Mouse (Mus musculus) forebrain, embryonic 11.5 days (tissue): ENCODE results near the gene Mettl16. TPM values are rescaled to one million over a fixed set of nuclear protein-coding genes. Genes with fewer than 3 reads are reported as not detected.

ENCODE experiments used
- ATAC-seq: fragments of 200-750 bp; cut with Nextera tagmentation; replicated peaks from 2 replicates; pipeline ENCODE4 v1.8.0; 2017; ENCODE audit warnings: moderate TSS enrichment; ENCODE audit not compliant: low FRiP score
- DNase-seq: peaks from one replicate; pipeline ENCODE4 v3.0.0-alpha.2; 2017; ENCODE audit warnings: low spot score
- H3K27ac ChIP-seq: fragments of 300-500 bp; sonication (generic); 2 replicates; pipeline ENCODE4 v1.5.1; 2014; ENCODE audit warnings: low read depth, low read length
- H3K27me3 ChIP-seq: fragments of 300-500 bp; sonication (generic); 2 replicates; pipeline ENCODE4 v1.6.1; 2014; ENCODE audit warnings: mild to moderate bottlenecking, low read length, mixed read lengths; ENCODE audit not compliant: control insufficient read depth, insufficient read depth
- H3K36me3 ChIP-seq: fragments of 300-500 bp; sonication (generic); 2 replicates; pipeline ENCODE4 v1.6.1; 2014; ENCODE audit warnings: mild to moderate bottlenecking, low read length, moderate library complexity, mixed read lengths; ENCODE audit not compliant: control insufficient read depth, insufficient read depth
- H3K4me1 ChIP-seq: fragments of 300-500 bp; sonication (generic); replicated peaks from 2 replicates; pipeline ENCODE4 v1.6.1; 2014; ENCODE audit warnings: low read length, mixed read lengths; ENCODE audit not compliant: control insufficient read depth, insufficient read depth
- H3K4me2 ChIP-seq: fragments of 300-500 bp; sonication (generic); 2 replicates; pipeline ENCODE4 v1.6.1; 2014; ENCODE audit warnings: low read depth, mild to moderate bottlenecking, low read length, moderate library complexity, mixed read lengths; ENCODE audit not compliant: severe bottlenecking
- H3K4me3 ChIP-seq: fragments of 300-500 bp; sonication (generic); 2 replicates; pipeline ENCODE4 v1.5.1; 2014; ENCODE audit warnings: low read depth, low read length
- H3K9ac ChIP-seq: fragments of 300-500 bp; sonication (generic); 2 replicates; pipeline ENCODE4 v1.6.1; 2014; ENCODE audit warnings: low read length
- H3K9me3 ChIP-seq: fragments of 300-500 bp; sonication (generic); 2 replicates; pipeline ENCODE4 v1.6.1; 2016; ENCODE audit warnings: low read length, mixed read lengths; ENCODE audit not compliant: control insufficient read depth
- whole genome bisulfite sequencing: fragments of 180-500 bp; shearing (Covaris S2); extraction: QIAGEN DNeasy Blood & Tissue Kit; methylation state at CpG from one replicate; pipeline ENCODE4 v1.1.7; 2014; 5-methylcytosine and 5-hydroxymethylcytosine counted together
- polyA plus RNA-seq: library from polyadenylated mRNA; unstranded; fragments of >200 nt; fragmentation: Nextera tagmentation; extraction: Ambion mirVana; gene quantifications from 2 replicates; pipeline ENCODE4 v1.2.1, GENCODE M21; 2014

The Mettl16 gene
- polyA plus RNA-seq, 1 experiment from 2014 or later, result 53.3 TPM

- Histone ChIP-seq H3K4me1 (peaks cover 18% of the 10 kb centered on the region), H3K36me3 (no peaks in the 10 kb centered on the region; the same call in 1 of the 2 replicates), H3K9me3 (no peaks in the 10 kb centered on the region), H3K27ac (no peak overlapping the region), H3K9ac (no peak overlapping the region), H3K27me3 (no peaks in the 10 kb centered on the region), H3K4me3 (no peak overlapping the region), H3K4me2 (no peak overlapping the region)
- WGBS, result 90% methylated on average over 22 of the region's 22 CpGs
- peak; percentile 55 for DNase-seq
- no peak for ATAC-seq
Observed at GRCm38 (mm10) chr11:74836225-74837055, 65.8 kb downstream of the Mettl16 start.

DNA sequence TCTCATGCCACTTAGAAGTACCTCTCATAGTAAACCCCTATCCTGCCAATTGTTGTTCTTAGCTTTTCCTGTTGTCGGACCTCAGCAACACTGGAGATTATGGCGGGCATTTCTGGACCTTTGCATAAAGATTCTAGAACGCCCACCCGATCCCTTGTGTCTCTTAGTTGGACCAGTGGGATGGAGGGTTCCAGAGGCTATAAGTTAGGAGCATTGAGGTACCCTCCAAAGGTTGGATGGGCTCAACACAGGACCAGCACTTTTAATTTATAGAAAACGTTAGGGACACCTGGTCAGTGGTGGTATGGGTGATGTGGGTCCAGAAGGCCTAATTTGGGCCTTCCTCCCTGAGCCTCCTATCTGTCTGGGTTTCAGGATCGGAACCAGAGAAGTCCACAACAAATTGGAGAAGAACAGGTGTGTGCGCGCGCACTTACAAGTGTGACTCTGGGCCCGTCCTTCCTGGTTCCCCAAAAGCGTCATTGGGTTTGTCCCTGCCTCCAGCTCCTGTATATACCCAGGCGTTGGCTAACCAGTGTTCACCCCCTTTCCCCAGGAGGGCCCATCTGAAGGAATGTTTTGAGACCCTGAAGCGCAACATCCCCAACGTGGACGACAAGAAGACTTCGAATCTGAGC is 66.5 kb downstream of the Mettl16 start:
- Histone ChIP-seq H3K27me3 (no peaks in the 10 kb centered on the region), H3K9ac (peak overlapping the region; percentile 64), H3K27ac (peak overlapping the region; percentile 89; the same call in 1 of the 2 replicates), H3K4me2 (peak overlapping the region; percentile 69), H3K4me3 (peak overlapping the region; percentile 55), H3K36me3 (no peaks in the 10 kb centered on the region; the same call in 1 of the 2 replicates), H3K4me1 (peaks cover 18% of the 10 kb centered on the region), H3K9me3 (no peaks in the 10 kb centered on the region)
- no peak for ATAC-seq
- WGBS, result 47% methylated on average over 16 of the region's 16 CpGs
- no peak for DNase-seq

DNA sequence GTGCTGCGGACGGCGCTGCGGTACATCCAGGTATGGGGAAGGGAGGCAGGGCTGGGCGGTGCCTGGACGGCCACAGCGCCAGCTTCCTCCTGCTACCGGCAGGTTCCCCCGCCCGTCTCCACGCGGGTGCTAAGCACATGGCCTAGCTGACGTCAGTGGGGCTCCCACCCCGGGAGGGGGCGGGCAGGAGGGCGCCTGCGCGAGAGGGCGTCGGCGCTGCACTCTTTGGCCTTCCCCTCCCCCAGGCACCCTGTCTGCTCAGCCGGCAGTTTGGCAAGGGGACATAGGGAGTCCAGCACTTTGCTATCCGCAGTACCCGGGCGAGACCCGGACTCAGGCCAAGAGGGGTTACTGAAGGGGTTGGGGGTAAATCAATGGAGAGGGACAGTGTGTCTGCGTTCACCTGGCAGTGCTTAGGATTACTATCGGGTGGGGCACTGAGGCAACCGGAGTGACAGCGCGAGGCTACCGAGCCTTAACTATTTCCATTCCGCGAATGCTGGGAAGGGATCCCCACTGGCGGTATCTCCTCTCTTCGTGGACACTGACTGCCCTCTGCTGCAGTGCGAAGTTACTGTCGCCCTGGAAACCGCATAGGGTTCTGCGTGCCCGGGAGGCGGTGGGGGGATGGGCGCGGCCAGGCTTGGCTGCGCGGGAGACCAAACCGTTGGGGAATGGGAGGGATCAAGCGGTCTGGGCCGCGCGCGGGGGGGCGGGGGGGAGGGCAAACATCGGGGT is 67.2 kb downstream of the Mettl16 start:
- H3K27ac ChIP-seq, result peak overlapping the region; percentile 89
- H3K4me2 ChIP-seq, result peak overlapping the region; percentile 69
- peak; percentile 81 for ATAC-seq
- WGBS, result under 1% methylated on average over 46 of the region's 54 CpGs
- H3K4me3 ChIP-seq, result peak overlapping the region; percentile 55
- peak overlapping the region; percentile 64 for H3K9ac ChIP-seq
- no peaks in the 10 kb centered on the region; the same call in 1 of the 2 replicates for H3K36me3 ChIP-seq
- H3K4me1 ChIP-seq, result peaks cover 15% of the 10 kb centered on the region
- DNase-seq, result peak; percentile 93
- H3K27me3 ChIP-seq, result no peaks in the 10 kb centered on the region
- H3K9me3 ChIP-seq, result no peaks in the 10 kb centered on the region

- Histone ChIP-seq H3K9me3 (no peaks in the 10 kb centered on the region), H3K27ac (peak overlapping the region; percentile 89), H3K4me3 (peak overlapping the region; percentile 55), H3K27me3 (no peaks in the 10 kb centered on the region), H3K36me3 (no peaks in the 10 kb centered on the region; the same call in 1 of the 2 replicates), H3K9ac (peak overlapping the region; percentile 64), H3K4me2 (peak overlapping the region; percentile 69), H3K4me1 (peaks cover 10% of the 10 kb centered on the region)
- DNase-seq (peak; percentile 96), ATAC-seq (peak; percentile 78)
- under 1% methylated on average over 31 of the region's 35 CpGs for WGBS
Observed at GRCm38 (mm10) chr11:74838441-74838840, 67.8 kb downstream of the Mettl16 start.

GRCm38 (mm10) chr11:74838971-74839370 is 68.3 kb downstream of the Mettl16 start:
- ATAC-seq, result no peak
- DNase-seq, result peak; percentile 54
- H3K4me1 ChIP-seq, result peaks cover 5% of the 10 kb centered on the region; the same call in 1 of the 2 replicates

GRCm38 (mm10) chr11:74839860-74840715 is 69.5 kb downstream of the Mettl16 start:
- peaks cover 5% of the 10 kb centered on the region; the same call in 1 of the 2 replicates for H3K4me1 ChIP-seq
- 94% methylated on average over 19 of the region's 19 CpGs for WGBS
- no peak overlapping the region for H3K9ac ChIP-seq
- no peaks in the 10 kb centered on the region for H3K27me3 ChIP-seq
- H3K4me3 ChIP-seq, result no peak overlapping the region
- no peak overlapping the region for H3K4me2 ChIP-seq
- DNase-seq (no peak), ATAC-seq (no peak)
- H3K36me3 ChIP-seq, result no peaks in the 10 kb centered on the region; the same call in 1 of the 2 replicates
- H3K9me3 ChIP-seq, result no peaks in the 10 kb centered on the region
- H3K27ac ChIP-seq, result no peak overlapping the region

More at GRCm38 (mm10) chr11:74838971-74839370, 68.3 kb downstream of the Mettl16 start:
- Histone ChIP-seq H3K4me3 (peak overlapping the region; percentile 55; the same call in 1 of the 2 replicates), H3K36me3 (no peaks in the 10 kb centered on the region; the same call in 1 of the 2 replicates), H3K4me2 (peak overlapping the region; percentile 69; the same call in 1 of the 2 replicates), H3K9ac (peak overlapping the region; percentile 64), H3K27ac (no peak overlapping the region), H3K27me3 (no peaks in the 10 kb centered on the region), H3K9me3 (no peaks in the 10 kb centered on the region)
- WGBS, result 52% methylated on average over 6 of the region's 6 CpGs

- peaks cover 5% of the 10 kb centered on the region; the same call in 1 of the 2 replicates for H3K4me1 ChIP-seq
Observed at GRCm38 (mm10) chr11:74840739-74841138, 70.1 kb downstream of the Mettl16 start.

More at GRCm38 (mm10) chr11:74840739-74841138, 70.1 kb downstream of the Mettl16 start:
- ATAC-seq (no peak), DNase-seq (no peak)
- Histone ChIP-seq H3K9me3 (no peaks in the 10 kb centered on the region), H3K4me2 (no peak overlapping the region), H3K9ac (no peak overlapping the region), H3K36me3 (no peaks in the 10 kb centered on the region; the same call in 1 of the 2 replicates), H3K27ac (no peak overlapping the region), H3K4me3 (no peak overlapping the region), H3K27me3 (no peaks in the 10 kb centered on the region)
- WGBS, result 94% methylated on average over 8 of the region's 8 CpGs
